Mouse (Mus musculus): Measurements from ENCODE around the gene Tgif2lx2. TPM values are rescaled to one million over a fixed set of nuclear protein-coding genes. Genes with fewer than 3 reads are reported as not detected.
"Not testable (repeated sequence)": the region's sequence is repeated elsewhere in the genome, so short reads cannot be mapped to it uniquely, and the experiment has no call there.

Gene Tgif2lx2
- not detected in 2 replicates for polyA plus RNA-seq (2016; fragmentation: Nextera tagmentation; extraction: Ambion mirVana)

GRCm38 (mm10) chrX:118426927-118427326 is at the start of gene Tgif2lx2:
Gene Tgif2lx2 (plus strand): TSS chrX:118427227.
- H3K27ac ChIP-seq; H3K36me3 ChIP-seq; H3K4me2 ChIP-seq; H3K4me1 ChIP-seq (replicated peaks); H3K27me3 ChIP-seq; H3K9ac ChIP-seq (replicated peaks); ATAC-seq (ENCODE audit: insufficient number of reproducible peaks, insufficient read depth, low FRiP score, low TSS enrichment, low read depth); H3K4me3 ChIP-seq (replicated peaks); H3K9me3 ChIP-seq: not testable (repeated sequence)
- no CpG with 5 or more reads among the region's 5 CpGs for WGBS

Other genes starting within 250 kb of the Tgif2lx2 start
- gene Tgif2lx1, start 53.5 kb downstream of the Tgif2lx2 start, polyA plus RNA-seq (2016; fragmentation: Nextera tagmentation; extraction: Ambion mirVana), result not detected in 2 replicates